Mouse (Mus musculus) urinary bladder, postnatal 10 days (tissue): Measurements from ENCODE around the gene Try5.
"Not testable (repeated sequence)": the region's sequence is repeated elsewhere in the genome, so short reads cannot be mapped to it uniquely, and the experiment has no call there.

ENCODE experiments used
- DNase-seq: peaks from one replicate; pipeline ENCODE4 v3.0.0; 2022; ENCODE audit warnings: low spot score

Gene Try5

DNA sequence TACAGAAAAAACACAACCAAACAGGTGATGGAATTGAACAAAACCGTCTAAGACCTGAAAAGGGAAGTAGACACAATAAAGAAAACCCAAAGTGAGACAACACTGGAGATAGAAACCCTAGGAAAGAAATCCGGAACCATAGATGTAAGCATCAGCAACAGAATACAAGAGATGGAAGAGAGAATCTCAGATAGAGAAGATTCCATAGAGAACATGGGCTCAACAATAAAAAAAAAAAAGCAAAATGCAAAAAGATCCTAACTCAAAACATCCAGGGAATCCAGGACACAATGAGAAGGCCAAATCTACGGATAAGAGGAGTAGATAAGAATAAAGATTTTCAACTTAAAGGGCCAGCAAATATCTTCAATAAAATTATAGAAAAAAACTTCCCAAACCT is at the start of gene Try5:
Gene Try5, minus strand, starts transcription at position 101 of the 400 bp plus-strand sequence.
- DNase-seq, result not testable (repeated sequence)

DNA sequence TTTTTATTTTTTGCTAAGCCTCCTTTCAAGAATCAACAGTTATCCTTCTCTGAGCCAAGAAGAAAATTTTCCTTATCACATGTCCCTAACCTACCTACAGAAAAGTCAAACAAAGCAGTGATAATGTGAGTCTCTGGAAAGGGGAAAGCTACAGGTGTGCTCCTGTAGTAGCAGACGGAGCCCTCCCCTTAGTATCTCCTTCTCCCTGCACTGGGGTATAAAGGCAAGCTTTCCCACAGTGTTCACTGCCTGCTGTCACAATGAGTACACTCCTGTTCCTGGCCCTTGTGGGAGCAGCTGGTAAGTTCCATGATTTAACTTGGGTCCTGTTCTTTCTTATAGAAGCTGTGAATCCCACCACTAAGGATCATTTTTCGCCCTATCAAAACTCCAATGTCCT is 37.3 kb upstream of the Try5 start, which contains the start of gene Try10:
Gene Try10, plus strand, starts transcription at position 174 of the 400 bp plus-strand sequence.
- no peak for DNase-seq

DNA sequence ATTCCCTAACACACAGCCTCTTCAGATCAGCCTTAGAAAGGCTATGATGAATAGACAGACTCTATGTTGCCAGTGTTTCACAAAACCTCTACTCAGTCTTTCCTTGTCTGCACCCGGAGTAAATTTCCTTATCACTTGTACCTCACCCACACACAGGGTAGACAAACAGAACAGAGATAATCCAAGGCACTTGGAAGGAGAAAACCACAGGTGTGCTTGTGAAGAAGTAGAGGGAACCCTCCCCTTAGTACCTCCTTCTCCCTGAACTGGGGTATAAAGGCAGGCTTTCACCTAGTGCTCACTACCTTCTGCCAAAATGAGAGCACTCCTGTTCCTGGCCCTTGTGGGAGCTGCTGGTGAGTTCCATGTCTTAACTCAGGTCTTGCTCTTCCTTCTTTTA is 14.7 kb downstream of the Try5 start, which contains the start of gene Try4:
Gene Try4, plus strand, starts transcription at position 301 of the 400 bp plus-strand sequence.
- DNase-seq, result no peak

DNA sequence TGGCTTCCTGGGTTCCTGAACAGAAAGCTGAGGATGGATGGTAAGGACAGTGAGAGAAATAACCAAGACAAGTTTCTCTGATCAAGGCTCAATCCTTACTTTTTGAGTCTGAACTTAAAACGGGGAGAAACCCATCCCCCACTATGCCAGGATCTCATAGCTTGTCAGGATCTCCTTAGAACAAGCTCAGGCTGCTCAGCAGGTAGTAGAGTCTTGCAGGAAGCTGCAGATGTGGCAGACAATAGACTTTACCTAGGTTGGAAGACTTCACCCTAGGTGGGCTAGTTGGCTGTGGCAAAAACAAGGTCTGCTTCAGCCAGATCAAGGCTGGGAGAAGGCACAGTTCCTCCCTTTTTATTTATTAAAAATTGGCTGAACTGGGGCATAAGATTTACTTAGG is 18.4 kb downstream of the Try5 start:
- no peak for DNase-seq

DNA sequence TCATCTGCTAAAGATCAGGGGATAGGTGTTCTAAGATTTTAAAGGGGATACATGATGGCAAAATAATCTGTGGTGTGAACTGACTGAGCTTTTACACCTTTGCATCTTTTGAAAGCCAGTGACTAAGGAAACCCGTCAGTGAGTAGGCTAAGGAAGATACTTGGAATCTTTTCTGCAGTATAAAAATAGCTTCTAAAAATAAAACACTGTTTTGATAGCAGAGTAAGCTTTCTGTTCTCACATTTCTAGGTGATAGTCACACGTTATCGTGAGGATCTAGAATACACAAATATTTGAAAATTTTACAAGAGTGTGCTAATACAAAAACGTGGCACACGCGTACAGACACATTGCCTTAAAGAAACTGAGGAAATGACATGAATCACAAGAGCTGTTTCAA is 50.5 kb downstream of the Try5 start:
- no peak for DNase-seq

DNA sequence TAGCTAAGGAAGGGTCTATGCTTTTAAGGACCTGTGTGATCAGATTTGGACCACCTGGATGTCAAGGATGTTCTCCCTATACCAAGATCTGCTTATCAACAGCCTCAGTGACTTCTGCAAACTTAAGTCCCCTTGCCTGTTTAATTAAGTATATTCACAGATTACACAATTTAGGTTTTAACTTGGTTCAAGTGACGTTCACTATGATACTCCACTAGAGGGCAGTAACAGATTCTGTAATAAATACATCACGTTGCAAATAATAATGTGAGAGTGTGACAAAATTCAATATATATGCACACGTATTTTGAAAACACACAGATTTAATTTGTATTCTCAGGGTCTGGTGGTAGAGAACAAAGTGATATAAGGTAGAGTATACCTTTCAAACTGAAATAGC is 53.8 kb downstream of the Try5 start:
- no peak for DNase-seq
